Mouse (Mus musculus) Patski (cell line): ENCODE data around the gene Nim1k. TPM values are rescaled to one million over a fixed set of nuclear protein-coding genes. Genes with fewer than 3 reads are reported as not detected.

ENCODE experiments used
- ATAC-seq: fragments of 100-300 bp; one replicate; pipeline ENCODE4 v1.8.0; 2021
- CTCF ChIA-PET: fragments of 350-600 bp; sonication (Branson Sonifier 250); formaldehyde crosslinking; loops from one replicate; lab custom pipeline; 2022; ENCODE audit warnings: inconsistent platforms; lab: Charles Lee
- POLR2A ChIA-PET: fragments of 350-600 bp; sonication (Branson Sonifier 250); formaldehyde crosslinking; loops from one replicate; lab custom pipeline; 2022; ENCODE audit warnings: antibody characterized with exemption, inconsistent platforms; lab: Charles Lee
- DNase-seq: peaks from one replicate; pipeline ENCODE4 v3.0.0-alpha.2; 2011; ENCODE audit warnings: low read depth, low spot score
- H3K27me3 ChIP-seq: fragments of 371-371 bp; one replicate; pipeline ENCODE4 v1.5.1; 2021
- CTCF ChIP-seq: fragments of 100-300 bp; IDR thresholded peaks from one replicate; pipeline ENCODE4 v1.5.1; 2021
- in situ Hi-C: fragments of 300-500 bp; cut with MboI; formaldehyde crosslinking; loops from 3 replicates; pipeline ENCODE4 v1.11.1; 2018; ENCODE audit warnings: low pct_unique_long_range_greater_than_20kb, mixed read lengths
- polyA plus RNA-seq: library from polyadenylated mRNA; unstranded; gene quantifications from one replicate; pipeline ENCODE4 v1.2.3, GENCODE M21; 2021

Gene Nim1k
- polyA plus RNA-seq, 1 experiment from 2014 or later: 2.9 TPM

DNA sequence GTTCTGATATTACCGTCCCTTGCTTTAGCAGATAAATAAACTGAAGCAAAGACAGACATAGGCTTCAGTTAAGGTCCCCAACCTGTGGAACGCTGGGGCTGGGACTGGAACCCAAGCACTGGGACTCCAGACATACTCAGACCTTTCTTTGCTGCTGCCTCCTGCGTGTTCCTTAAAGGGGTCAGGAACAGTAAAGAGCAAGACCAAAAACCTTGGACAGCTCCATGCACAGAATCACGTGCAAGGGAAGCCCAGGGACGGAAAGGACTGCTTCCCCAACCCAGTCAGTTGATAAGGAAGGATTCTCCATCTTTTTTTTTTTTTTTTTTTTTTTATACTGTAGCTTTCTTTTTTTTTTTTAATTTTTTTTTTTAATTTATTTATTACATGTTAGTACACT lies 1.1 kb upstream of the Nim1k start:
- POLR2A ChIA-PET: no interaction called here
- in situ Hi-C loops: no loop called here
- no peaks in the 10 kb centered on the region for H3K27me3 ChIP-seq
- DNase-seq (no peak), ATAC-seq (no peak)
- CTCF ChIA-PET: no interaction called here
- no peak for TF ChIP-seq CTCF

DNA sequence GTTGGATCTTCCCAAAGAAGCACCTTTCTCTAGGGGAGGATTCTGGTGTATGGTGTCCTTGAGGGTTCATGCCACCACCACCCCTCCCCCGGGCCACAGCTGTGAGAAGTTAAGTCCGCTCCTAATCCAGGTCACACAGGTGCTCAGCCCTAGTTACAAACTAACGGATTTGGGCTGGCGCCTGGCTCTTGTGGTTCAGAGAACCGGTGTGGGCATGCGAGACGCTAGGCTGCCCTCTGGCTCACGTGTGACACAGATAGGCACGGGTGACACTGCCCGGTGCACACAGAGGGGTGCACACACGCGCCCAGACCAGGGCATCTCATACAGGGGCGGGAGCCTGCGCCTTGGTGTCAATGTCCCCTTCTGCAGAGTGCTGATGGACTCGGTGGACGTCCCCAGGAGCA lies 538 bp downstream of the Nim1k start:
- ATAC-seq: peak; percentile 48
- CTCF ChIA-PET: no interaction called here
- POLR2A ChIA-PET: no interaction called here
- no peak for DNase-seq
- TF ChIP-seq CTCF: no peak
- H3K27me3 ChIP-seq: no peaks in the 10 kb centered on the region
- in situ Hi-C loops: no loop called here

DNA sequence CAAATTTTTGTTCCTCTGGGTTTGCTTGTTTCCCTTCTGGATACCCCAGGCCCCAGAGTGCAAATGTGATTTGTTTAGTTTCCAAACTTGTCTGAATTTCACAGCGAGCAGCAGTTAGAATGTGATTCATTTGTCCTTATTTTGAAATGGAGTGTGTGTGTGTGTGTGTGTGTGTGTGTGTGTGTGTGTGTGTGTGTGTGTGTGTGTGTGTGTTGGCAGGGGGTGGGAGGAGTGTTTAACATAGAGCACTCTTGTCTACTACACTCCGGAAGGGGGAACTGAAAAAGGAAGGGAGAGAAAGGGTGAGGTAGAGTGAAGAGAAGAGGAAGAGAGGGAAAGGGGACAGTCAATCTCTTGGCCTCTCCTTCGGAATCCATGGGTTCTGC lies 1.1 kb downstream of the Nim1k start:
- no peaks in the 10 kb centered on the region for H3K27me3 ChIP-seq
- CTCF ChIA-PET: no interaction called here
- in situ Hi-C loops: no loop called here
- no peak for TF ChIP-seq CTCF
- POLR2A ChIA-PET: no interaction called here
- DNase-seq (no peak), ATAC-seq (no peak)

DNA sequence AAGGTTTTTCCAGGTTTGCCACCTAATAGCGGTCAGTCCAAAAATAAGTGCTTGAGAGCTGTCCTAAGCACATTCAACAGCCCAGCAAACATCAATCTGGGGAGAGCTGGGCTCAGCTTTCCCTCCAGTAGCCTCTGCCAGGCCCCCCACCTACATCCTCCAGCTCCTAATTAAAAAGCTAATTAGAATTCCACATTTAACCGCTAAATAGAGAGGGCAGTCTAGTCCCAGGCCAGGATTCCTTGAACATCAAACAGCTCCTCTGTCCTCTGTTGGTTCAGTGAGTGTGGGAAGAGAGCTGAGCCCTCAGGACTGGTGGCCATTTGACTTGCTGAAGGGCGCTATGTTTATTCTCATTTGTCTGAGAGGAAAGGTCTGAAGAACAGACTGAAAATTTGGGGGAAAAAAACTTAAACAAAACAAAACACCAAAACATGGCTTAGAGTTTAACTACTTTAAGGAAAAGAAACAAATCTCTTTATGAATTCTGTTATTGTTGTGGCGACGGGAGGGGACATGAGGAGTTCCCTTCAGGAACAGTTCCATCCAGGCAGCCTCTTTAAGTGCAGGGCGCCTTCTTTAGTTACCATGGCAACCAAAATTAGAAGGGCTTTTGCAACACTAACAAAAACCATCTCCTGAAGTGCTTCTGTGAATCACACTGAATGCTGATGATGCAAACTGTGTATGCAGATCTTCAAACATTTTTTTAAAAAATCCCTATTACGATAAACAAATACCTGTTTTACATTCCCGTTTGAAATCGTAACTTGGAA lies 1.6 kb downstream of the Nim1k start:
- in situ Hi-C loops: no loop called here
- DNase-seq: no peak
- H3K27me3 ChIP-seq: no peaks in the 10 kb centered on the region
- ChIA-PET POLR2A (no interaction called here), CTCF (interaction anchor here (0.7 to 1.6 kb wide), 2 partner anchors 8 to 75 kb away, joined by 3 to 8 read pairs; no protein-coding TSS in a partner anchor)
- TF ChIP-seq CTCF: no peak
- no peak for ATAC-seq

DNA sequence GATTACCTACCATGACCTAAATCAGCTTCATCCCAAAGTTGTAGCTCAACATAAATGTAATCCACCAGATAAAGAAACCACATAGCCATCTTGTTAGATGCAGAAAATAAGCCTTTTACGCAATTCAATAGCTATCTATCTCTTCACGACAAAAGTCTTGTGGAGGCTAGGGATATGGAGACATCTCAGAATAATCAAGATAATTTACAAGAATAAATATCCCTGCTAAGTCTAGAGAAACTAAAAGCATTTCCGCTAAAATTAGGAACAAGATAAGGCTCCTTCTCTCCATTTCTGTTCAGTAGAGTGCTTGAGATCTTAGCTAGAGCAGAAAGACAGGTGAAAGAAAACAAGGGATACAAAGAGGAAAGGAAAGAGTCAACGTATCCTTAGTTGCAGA lies 8.8 kb downstream of the Nim1k start:
- ChIA-PET CTCF (interaction anchor here (1.4 kb wide), 1 partner anchor 11 kb away, joined by 3 read pairs; no protein-coding TSS in a partner anchor), POLR2A (no interaction called here)
- DNase-seq: no peak
- no peak for ATAC-seq
- no peaks in the 10 kb centered on the region for H3K27me3 ChIP-seq
- no peak for TF ChIP-seq CTCF
- in situ Hi-C loops: no loop called here

DNA sequence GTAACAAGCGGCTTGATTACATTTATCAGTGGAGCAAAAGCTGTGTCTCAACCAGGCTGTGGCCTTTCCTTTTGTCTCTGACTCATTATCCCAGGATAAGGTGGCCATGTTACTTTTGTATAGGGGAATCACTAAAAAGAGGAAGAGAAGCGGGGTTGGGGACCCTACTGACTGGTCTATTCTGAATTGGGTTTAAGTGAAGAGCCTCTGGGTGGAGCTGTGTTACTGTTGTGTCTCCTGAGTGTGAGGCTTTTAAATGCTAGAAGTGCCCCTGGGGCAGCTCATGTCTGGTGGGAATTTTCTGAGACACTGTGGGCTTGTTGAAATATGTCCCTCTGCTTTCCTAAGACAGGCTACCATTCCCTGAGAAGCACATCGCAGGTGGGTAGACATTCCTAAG lies 12.2 kb downstream of the Nim1k start:
- POLR2A ChIA-PET: no interaction called here
- in situ Hi-C loops: no loop called here
- no peaks in the 10 kb centered on the region for H3K27me3 ChIP-seq
- no peak for ATAC-seq
- CTCF ChIA-PET: no interaction called here
- TF ChIP-seq CTCF: no peak
- no peak for DNase-seq

DNA sequence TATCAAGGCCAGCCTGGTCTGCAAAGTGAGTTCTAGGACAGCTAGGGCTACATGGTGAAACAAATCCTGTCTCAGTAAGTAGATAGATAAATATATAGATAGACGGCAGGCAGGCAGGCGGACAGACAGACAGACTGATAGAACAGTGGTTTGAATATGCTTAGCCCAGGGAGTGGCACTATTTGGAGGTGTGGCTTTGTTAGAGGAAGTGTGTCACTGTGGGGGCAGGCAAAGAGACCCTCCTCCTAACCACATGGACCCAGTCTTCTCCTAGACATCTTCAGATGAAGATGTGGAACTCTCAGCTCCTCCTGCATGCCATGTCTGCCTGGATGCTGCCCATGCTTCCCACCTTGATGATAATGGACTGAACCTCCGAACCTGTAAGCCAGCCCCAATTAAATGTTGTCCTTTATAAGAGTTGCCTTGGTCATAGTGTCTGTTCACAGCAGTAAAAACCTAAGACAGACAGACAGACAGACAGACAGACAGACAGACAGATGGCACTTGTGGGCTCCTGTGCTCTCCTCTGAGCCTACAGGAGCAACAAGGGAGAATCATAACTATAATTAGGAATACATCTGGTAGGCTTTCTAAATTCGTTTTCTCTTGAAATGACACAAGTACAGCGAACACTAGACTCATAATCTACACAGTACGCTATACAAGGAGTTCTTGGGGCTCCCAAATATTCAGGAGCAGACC lies 12.8 kb downstream of the Nim1k start:
- ChIA-PET POLR2A (no interaction called here), CTCF (no interaction called here)
- in situ Hi-C loops: no loop called here
- no peak for ATAC-seq
- TF ChIP-seq CTCF: no peak
- DNase-seq: no peak
- no peaks in the 10 kb centered on the region for H3K27me3 ChIP-seq

DNA sequence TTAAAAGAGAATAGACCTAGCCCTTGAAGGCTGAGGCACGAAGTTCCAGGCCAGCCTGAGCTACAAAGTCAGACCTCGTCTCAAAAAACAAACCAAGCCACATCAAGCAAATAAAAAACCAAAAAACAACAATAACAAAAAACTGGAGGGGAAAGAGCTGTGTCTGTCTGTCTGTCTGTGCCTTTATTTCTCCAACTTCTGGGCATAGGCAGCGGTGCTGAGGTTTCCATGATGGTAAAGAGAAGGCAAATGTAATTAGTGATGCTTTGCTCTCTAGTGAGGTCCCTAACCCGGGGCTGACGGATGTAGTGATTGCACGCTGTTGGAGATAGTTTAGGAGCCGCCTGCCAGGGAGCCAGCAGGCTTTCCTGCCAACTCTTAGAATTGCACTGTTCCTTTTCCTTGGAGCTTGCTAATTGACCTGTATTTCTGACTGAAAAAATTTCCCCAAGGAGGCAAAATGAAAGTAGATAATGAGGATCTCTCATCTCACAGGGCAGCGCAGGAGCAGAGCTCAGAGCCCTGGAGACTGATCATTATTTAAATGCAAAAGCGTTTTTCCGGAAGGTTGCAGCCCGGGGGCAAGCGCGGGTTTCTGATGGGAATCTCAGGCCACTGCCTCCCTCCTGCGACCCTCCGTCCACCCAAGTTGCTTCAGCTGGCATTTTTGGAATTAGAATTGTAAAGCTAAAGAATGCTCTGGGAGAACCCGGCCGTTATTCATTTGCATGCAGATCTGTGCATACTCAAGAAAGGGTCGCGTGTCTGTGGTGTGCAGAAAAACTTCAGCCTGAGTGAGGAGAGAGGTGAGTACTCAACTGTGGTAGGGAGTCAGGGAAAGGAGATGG lies 14.1 kb downstream of the Nim1k start:
- ATAC-seq: no peak
- in situ Hi-C loops: no loop called here
- ChIA-PET CTCF (interaction anchor here (0.7 to 1.8 kb wide), 2 partner anchors 10 to 56 kb away, joined by 3 to 4 read pairs; no protein-coding TSS in a partner anchor), POLR2A (no interaction called here)
- no peak for TF ChIP-seq CTCF
- DNase-seq: no peak
- no peaks in the 10 kb centered on the region for H3K27me3 ChIP-seq

DNA sequence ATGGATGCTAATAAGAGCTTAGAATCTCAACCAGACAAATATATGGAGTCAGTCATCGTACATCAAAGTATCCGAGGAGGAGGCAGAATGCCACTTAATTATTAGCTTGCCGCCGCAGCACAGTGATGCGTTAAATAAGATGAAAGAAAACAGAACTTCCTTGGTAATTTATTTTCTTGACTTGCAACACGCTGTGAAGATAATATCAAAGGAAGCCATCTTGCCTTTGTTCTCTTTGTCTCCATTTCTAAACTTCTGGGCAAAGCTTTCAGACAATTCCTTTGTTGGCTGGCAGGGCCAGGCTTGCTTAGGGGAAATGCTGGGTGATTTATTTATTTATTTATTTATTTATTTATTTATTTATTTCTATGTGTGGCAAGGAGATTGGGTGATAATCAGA lies 24.2 kb downstream of the Nim1k start:
- DNase-seq: no peak
- CTCF ChIA-PET: interaction anchor here (0.7 to 1.4 kb wide), 2 partner anchors 17 to 70 kb away, joined by 3 to 4 read pairs; no protein-coding TSS in a partner anchor
- H3K27me3 ChIP-seq: no peaks in the 10 kb centered on the region
- POLR2A ChIA-PET: no interaction called here
- no peak for TF ChIP-seq CTCF
- no peak for ATAC-seq
- in situ Hi-C loops: no loop called here

DNA sequence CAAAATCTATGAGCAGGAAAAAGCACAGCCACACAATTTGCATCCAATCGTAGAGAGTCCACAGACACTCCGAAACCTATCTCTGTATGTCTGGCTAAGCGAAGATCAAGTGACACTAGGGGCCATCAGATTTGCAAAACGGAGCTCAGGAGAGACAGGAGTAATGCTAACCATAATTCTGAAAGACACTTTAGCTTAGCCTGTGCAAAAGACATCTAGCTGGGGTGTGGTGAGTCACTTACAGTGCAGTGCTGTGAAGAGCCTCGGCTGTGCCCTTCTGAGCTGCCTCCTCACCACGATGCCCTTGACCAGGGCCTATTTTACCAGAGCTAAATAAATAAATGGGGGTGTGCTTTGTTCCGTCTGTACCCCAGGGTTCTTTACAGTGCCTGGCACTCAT lies 26.3 kb downstream of the Nim1k start:
- no peak for TF ChIP-seq CTCF
- ATAC-seq (no peak), DNase-seq (no peak)
- in situ Hi-C loops: no loop called here
- ChIA-PET CTCF (interaction anchor here (1.0 kb wide), 1 partner anchor 19 kb away, joined by 4 read pairs; no protein-coding TSS in a partner anchor), POLR2A (no interaction called here)
- no peaks in the 10 kb centered on the region for H3K27me3 ChIP-seq
